Mouse (Mus musculus) MEL-GATA-1-ER (cell line): ENCODE results near the gene Lect2.

Experiments
- DNase-seq: peaks from one replicate; pipeline ENCODE4 v3.0.0-alpha.2; 2012; ENCODE audit warnings: low read depth; ENCODE audit errors: extremely low read depth

The Lect2 gene

DNA sequence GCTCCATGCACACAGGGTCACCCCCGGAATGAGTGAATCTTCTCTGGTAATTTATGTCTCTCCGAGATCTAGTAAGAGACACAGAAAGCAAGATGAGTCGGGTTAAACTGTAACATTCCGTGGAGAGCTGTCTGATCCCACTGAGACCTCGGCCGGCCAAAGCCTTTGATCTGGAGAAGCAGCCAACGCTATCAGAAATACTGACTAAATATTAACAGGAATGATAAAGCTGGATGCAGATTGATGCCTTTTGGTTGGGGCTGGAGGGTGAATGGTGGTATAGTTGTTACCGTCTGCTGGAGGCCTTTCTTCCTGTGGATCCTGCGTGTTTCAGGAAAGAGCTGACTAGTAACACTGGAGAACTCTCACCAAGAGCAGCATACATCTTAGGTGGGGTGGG is at the start of gene Lect2:
Gene Lect2 (minus strand): TSS at position 102 of the 400 bp plus-strand sequence.
- no peak for DNase-seq

DNA sequence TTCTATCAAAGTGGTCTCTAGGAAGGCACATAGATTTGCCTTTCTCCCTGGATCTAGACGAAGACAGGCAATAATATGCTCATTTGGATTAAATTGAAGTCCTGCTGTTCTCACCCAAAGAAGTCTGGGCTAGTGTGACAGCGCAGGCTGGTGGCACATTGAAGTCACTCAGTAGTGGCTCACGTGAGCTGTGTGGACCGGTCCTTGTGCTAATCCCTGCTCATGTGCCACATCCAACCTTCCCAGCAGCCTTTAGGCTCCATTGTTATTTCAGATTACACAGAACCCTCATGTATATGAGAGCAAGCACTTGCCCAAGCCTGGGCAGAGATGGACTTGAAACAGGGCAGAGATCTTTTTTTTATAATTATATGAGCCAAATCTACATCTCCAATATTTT is 49.0 kb upstream of the Lect2 start:
- DNase-seq = no peak

- no peak for DNase-seq
Observed at GRCm38 (mm10) chr13:56595246-56595645, 46.9 kb upstream of the Lect2 start.

GRCm38 (mm10) chr13:56593961-56594391 is 45.7 kb upstream of the Lect2 start:
- no peak for DNase-seq

- no peak for DNase-seq
Observed at GRCm38 (mm10) chr13:56593196-56593595, 44.9 kb upstream of the Lect2 start.

GRCm38 (mm10) chr13:56591939-56592338 is 43.6 kb upstream of the Lect2 start:
- no peak for DNase-seq

- no peak for DNase-seq
Observed at GRCm38 (mm10) chr13:56591191-56591590, 42.9 kb upstream of the Lect2 start.

DNA sequence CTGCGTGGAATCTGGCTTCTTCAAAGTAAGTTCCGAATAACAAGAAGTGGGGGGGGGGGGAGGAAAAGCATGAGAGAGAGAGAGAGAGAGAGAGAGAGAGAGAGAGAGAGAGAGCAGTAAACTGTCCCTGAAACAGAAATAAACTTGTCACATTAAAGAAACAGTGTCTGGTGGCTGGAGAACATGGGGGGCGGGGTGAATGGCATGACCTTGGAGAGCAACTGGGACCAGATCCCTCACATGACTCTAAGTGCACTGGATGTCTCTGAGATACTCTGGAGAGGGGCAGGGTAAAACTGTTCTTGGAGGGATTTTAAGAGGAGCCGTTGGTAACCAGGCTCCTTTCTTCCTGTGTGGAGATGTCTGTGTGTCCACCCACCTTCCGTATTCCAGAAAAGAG is 41.9 kb upstream of the Lect2 start:
- no peak for DNase-seq

DNA sequence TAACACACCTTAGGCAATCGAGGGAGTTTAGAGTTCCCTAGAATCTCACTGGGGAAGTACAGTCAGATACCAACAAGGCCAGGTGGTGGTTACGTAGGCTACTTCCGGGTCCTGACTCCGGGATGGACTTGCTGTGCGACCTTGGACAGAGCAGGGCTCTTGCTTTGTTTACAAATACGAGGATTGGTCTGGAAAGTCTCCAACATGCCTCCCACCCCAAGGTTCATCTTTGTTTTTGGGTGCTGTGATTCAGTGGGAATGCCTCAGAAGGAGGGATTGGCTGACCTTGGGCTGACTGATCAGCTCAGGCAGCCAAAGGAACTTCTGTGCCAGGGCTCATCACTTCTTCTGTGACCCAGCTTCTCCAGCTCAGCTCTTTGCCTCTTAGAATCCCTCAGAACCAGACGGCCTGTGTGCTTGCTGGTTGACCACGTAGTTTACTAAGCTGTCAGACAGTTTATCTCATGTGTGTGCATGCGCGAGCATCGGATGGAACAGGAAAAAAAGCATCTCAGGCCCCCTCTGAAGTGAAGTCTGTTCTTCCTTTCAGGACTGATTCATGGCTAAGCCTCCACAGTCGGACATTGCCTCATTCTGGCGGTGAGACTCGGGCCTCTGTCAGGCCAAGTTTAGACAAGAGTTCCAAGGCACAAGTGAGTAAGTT is 40.3 kb upstream of the Lect2 start:
- no peak for DNase-seq

DNA sequence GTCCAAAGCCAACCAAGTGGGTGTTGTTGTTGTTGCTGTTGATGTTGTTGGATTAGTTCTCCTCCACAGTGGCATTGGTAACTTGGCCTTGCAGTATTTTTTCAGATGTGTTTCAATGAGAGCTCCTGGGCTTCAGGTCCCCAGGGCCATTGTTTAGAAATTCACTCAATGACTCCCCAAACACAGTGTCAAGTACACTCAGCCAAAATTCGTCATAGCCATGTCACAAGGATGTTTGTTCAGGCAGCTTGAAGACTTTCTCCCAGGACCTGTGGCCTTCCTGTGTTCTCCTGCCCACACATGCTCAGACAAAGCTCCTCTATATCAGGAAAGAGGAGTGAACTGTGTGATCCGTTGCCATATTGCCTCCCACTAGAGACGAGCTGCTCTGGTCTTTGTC is 37.7 kb upstream of the Lect2 start:
- DNase-seq = no peak

DNA sequence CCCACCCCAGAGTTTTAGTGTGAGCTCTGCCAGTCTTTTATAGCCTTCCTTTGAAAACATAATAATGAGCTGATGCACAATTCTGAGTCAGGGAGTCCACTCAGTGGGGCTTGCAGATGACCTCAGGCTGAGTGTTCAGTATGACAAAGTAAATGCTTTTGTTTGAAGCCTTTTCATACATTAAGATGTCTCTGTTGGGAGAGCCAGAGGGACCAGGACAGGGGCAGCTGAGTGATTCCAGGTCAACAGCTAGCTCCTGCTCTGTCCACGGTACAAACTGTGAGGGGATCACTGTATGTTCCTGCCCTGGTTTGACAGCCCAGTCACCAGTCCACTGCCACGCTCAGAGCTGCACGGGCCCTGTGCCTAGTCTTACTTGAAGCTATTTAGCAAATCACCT is 34.4 kb upstream of the Lect2 start:
- DNase-seq = no peak

- DNase-seq = no peak
Observed at GRCm38 (mm10) chr13:56581961-56582434, 33.7 kb upstream of the Lect2 start.

DNA sequence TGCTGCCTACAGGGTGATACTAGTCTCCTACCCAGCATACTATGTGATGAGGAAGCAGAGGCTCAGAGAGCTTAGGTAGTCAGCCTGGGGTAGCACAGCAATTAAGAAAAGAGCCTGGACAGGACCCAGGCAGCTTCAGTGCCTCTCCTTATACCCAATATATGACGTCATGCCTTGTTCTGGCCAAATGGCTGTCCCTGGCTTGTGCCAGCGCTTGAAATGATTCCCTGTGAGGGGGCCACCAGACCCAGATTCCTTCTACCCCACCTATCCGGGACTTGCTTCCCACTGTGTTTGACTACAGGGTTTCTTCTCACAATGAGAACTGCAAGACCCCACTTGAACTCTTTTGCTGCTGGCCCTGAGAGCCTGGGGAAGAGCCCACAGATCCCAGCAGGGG is 33.2 kb upstream of the Lect2 start:
- DNase-seq = no peak

GRCm38 (mm10) chr13:56580450-56580849 is 32.1 kb upstream of the Lect2 start:
- no peak for DNase-seq

DNA sequence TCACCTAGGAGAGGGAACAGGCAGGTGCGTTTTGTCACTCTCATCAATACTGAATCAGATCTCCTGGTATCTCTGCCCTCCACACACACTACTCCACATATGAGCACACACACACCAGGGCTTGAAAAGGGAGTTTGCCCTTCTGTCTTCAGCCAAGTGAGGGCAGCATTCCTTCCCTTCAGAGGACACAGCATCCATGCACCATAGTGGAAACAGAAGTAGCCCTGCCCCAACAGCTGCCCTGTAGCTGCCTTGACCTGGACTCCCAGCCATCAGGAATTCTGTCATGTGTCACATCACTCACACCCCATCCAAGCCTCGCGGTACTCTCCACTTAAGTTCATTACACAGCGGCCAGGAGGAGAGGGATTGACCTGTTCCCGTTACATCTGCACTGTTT is 29.8 kb upstream of the Lect2 start:
- no peak for DNase-seq

- no peak for DNase-seq
Observed at GRCm38 (mm10) chr13:56575701-56576321, 27.5 kb upstream of the Lect2 start.

DNA sequence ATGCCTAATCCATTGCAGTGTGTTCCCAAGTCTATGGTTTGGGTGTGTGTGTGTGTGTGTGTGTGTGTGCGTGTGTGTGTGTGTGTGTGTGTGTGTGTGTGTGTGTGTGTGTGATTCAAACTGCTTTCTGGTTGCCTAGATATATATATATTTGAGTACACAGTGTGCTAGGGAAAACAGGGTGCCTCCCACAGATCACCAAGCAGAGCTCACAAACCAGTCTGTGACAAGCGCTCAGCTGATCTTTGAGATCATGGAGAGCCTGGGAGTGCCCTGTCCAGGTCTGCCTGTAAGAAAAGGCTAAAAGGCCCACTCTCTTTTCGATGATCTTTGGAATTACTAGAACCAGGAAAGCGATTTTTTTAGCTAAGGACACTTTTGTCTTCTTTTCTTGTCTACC is 26.8 kb upstream of the Lect2 start:
- DNase-seq = no peak

- DNase-seq = no peak
Observed at GRCm38 (mm10) chr13:56571645-56572044, 23.3 kb upstream of the Lect2 start.

- no peak for DNase-seq
Observed at GRCm38 (mm10) chr13:56566336-56566735, 18.0 kb upstream of the Lect2 start.

GRCm38 (mm10) chr13:56563075-56563474 is 14.8 kb upstream of the Lect2 start:
- no peak for DNase-seq

DNA sequence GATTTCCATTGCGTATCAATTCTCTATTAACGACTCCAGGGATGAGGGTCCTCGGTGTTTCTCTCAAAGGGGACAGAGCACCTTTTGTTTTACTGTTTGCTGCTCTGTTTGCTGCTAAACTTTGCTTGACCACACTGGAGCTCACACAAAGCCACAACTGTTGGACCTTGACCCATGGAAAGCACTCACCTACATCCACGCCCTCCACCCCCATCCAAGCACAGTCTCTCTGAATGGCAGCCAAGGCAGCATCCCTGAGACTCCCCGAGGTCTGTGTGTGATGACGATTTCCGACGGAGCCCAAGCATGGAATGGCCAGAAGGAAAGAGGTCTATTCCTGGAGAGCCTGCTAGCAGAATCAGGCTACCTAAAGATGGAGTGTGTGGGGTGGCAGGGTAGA is 12.8 kb upstream of the Lect2 start:
- DNase-seq = no peak

GRCm38 (mm10) chr13:56559841-56560370 is 11.6 kb upstream of the Lect2 start:
- DNase-seq = no peak

DNA sequence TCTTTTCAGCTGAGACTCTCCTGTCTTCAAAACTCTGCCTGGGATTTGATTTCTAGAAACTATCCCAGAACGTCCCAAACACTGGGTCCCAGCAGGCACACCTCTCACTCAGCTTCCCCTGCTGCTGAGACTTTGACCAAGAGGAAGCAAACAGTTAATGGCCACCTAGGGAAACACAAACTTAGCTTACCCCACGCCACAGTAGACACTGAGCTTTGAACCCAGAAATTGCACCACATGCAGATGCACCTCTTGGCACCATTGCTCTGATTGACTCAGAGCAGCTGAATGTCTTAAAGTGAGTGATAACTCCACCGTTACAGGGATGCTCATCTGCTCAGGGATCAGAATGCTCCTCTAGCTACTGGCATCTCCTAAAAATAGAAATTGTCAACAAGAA is 10.5 kb upstream of the Lect2 start:
- no peak for DNase-seq
